Mouse (Mus musculus) adrenal gland, adult 2 months (tissue): ENCODE measurements at regions not wholly inside any gene's neighbourhood (a gene's known extent, or its start where the extent isn't known, plus 50 kb on each side); places are given as distances from the start of the nearest gene placed in this dataset.

ENCODE experiments used
- DNase-seq: peaks from one replicate; pipeline ENCODE4 v3.0.0; 2021

DNA sequence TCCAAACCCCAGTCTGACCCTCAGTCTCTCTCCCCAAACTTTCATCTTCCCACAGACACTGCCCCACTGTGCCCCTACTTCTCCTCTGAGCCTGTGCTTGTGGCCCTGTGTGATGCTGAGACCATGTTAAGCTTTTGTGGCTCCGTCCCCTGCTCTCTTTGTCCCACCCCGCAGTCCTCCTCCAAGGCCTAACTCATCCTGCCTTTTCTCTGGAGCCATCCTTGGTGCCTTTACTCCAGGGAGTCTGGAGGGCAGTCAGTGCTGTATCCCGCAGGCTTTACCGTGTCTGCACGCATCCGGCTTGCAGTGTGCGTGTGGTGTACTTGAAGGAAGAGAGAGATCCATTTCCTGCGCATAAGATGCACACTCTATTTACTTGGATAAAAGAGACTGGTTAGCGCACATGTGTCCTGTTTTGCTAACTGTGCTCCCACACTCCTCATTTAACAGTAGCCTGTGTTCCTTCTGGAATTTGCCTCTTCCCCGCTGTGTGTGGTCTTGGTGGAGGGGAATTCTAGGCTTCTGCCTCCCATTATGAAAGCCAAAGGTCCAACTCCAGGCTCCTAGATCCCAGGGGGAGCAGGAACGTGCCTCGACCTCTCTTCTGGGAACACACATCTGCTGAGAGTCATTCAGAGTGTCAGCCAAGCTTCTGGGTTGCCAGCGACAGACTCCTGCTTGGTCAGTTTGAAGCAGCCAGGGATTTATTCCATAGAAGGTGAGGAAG, 230.5 kb upstream of the Zmiz1 start:
- no peak for DNase-seq

DNA sequence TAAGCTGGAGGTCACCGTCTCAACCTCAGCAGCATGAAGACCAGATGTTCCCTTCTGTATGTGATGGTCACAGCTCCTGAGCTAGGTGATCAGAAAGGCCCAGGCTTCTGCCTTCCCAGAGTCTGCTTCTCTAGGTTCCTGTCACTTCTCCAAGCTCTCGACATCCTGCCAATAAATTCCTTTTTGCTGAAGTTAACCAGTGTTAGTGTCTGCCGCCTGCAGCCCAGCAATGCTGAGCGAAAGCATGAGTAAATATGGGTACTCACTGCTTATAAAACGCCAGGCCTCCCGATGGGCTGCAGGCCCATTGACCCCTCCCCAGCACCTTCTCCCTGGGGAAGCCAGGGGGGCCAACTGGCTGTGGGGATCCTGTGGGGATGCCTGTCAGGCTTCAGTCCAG, 229.4 kb upstream of the Zmiz1 start:
- no peak for DNase-seq

DNA sequence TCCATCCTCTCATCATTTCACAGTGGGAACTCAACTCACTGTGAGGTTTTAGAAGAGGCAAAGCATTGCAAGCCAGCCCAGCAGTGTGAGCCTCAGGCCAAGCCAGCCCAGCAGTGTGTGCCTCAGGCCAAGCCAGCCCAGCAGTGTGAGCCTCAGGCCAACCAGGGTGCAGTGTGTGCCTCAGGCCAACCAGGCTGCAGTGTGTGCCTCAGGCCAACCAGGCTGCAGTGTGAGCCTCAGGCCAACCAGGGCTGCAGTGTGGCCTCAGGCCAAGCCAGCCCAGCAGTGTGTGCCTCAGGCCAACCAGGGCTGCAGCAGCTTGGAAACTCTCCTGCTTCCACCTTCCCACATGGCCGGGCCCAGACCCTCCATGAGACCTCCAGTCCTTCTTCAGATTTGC, 227.1 kb upstream of the Zmiz1 start:
- no peak for DNase-seq

DNA sequence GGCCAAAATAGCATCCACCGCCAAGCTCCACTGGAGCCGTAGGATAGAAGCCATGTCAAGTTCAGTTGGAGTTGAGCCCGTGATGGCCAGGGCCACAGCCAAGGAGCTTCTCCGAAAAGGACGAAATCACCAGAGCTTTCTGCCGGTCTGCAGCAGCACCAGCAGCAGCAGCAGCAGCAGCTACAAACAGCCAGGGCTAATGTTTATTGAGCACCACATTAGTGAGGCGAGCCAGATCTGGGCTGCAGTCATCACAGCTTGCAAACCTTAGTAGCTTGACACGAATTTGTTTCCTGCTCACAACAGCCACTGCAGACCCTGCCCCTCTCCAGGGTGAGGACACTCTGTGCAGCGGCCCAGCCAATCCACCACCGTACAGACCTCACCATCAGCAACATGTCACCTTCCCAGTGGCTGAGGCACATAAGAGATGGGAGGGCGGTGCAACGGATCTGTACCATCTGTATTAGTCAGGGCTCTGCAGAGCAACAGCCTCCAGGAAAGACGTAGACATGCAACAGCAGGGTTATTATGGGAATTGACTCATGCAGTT, 222.5 kb upstream of the Zmiz1 start:
- DNase-seq = no peak

DNA sequence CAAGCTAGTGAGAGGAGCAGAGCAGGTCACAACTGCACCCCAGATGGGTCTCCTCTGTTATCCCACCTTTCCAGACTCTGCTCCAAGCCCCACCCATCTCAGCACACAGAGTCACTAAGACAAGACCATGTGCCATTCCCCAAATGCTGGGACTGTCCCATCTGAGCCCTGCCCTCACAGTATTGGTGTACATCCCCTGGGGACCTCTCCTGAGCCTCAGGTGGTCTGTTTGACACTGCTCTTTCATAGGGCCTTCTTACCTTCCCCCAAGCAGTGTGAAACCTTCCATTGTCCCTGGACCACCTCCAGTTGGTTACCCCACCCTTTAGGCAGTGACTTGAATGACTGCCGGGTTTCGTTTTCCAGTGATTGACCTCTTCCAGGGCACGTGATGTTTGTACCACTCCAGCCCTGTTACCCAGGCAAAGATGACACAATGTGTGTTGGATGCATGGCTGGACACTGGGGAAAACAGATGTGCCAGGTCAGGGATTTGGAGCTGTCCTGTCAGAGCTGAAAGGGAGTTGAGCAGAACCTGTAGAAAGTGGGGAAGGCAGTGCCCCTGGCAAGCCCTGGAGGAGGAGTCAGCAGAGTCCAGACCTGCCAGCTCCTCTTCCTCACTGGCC, 219.5 kb upstream of the Zmiz1 start:
- DNase-seq = no peak

DNA sequence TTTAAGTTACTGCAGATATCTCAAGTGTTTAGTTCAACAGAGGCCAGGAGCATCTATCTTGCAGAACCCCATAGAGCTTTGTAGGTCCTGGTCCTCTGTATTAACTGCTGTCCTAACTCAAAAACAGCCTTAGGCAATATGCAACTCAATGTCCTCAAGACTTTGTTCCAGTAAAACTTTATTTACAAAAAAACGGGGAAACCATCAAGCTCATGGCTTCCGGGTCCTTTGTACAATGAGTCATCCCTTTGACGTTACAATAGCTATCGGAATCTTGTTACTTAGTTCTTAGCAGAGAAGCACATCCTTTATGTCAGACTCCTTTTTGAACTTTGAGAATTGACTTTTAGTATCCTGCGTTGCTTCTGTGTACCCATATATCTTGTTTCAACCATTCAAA, 216.2 kb upstream of the Zmiz1 start:
- no peak for DNase-seq

DNA sequence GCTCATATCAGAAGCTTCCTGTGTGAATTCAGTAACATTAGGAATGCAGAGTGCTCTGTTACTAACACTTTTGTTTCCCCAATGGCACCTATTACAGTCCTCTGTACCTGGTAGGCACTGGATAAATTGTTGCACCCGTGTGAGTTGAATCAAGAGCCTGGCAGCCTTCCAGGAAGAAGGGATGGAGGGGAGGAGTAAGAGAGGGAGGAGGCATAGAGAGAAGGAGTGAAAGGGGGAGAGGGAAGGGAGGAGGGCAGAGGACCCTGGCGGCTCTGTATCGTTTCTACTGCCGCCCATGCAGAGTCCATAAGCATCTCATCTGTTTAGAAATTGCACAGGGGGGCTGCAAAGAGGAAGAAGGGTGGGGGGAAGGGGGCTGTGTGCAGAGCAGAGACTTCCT, 215.7 kb upstream of the Zmiz1 start:
- DNase-seq = no peak

DNA sequence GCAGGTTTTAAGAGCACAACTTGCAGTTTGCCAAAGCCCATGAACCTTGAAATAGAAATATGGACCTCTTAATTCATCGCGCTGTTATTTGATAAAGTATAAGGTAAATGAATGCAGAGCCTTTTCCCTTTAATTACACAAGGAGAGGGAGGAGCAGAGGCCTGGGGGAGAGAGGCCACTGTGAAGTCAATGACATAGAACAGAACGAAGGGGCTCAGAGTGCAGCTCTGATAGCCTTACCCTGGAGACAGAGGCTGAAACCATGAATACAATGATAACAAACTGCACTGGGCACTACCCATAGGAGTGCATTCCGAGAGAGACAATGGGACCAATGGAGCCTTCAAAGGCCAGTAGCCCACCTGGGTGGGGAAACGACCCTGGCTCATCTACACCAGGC, 215.3 kb upstream of the Zmiz1 start:
- no peak for DNase-seq

DNA sequence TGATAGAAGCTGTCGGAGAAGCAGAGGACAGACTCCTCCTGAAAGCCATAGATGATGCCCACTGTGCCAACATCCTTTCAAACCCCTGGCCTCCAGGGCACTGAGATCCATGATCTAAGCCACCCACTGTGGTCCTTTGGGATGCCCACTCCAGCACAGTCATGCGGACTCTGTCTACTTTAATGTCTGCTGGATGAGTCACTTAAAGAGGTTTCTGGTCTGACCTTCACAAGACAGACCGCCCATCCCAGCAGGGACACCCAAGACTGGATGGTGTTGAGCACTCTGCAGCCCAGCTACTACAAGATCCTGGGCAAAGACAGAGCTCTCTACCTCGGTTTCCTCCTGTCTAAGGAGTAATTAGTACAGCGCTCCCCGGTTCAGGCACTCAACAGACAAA, 214.1 kb upstream of the Zmiz1 start:
- peak; percentile 46 for DNase-seq

DNA sequence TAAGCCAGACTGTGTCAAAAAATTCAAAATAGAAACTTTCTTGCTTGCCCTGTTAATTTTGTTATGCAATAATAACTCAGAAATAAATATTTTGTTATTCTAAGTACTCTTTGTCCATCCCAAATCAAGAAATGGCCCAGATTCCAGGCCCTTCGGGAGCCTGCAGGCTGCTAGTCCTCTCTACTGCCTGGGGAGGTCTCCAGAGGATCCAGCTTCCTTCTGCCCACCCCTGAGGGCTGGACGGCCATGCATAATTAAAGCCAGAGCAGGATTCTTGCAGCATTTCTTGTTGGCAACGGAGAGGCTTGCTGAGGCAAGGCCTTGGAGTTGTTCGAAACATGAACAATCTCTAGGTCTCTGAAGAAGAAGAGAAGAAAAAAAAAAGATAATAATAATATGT, 213.3 kb upstream of the Zmiz1 start:
- DNase-seq = no peak

DNA sequence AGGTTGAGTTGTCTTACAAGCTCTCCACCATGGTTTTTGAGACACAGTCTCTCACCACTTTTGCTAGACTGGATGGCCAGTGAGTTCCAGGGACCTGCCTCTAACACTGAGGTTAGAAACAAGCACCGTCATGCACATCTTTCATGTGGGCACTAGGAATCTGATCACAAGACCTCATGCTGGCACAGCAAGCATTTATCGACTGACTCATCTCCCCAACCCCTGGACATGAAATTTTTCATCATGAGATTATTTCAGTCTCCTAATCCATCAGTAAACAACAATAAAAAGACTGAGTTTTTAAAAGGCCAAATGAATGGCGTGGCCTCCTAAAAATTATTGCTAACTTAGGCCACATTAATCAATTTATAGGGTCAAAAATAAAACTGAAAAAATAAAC, 210.0 kb upstream of the Zmiz1 start:
- peak; percentile 40 for DNase-seq

DNA sequence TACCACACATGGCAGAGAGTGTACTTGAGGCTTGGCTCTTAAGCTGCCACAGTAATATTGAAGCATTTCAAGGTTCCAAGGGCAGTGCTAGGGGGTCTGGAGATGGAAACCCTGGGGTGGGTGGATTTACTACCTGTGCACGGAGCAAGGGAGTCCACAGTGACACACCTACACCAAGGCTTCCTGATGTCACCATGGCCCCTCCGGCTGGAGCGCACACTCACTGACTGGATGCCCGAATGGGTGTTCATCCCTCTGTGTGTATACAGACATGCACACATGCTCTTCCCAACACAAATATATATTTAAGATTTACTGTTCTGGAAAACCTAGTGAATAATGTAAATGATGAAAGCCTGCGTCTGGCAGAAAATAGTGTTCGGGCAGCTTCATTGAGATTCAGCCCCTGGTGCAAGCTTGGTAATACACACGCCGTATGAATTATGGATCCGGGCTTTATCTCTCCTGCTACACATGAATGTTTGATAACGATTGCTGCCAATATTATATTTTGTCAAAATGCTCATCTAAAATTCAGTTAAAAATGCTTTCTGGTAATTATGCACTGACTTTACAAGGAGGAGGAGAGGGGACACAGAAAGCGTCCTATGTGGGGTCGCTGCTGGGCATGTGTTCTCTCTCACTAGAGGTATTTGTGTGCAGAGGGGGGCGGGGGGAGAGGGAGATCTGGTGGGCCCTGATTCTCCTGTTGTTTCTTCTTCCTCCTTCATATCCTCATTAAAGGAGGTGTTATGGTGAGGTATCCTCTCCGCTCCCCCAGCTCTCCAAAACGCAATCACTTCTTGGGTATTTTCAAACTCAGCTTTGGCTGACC, 205.8 kb upstream of the Zmiz1 start:
- DNase-seq = no peak

DNA sequence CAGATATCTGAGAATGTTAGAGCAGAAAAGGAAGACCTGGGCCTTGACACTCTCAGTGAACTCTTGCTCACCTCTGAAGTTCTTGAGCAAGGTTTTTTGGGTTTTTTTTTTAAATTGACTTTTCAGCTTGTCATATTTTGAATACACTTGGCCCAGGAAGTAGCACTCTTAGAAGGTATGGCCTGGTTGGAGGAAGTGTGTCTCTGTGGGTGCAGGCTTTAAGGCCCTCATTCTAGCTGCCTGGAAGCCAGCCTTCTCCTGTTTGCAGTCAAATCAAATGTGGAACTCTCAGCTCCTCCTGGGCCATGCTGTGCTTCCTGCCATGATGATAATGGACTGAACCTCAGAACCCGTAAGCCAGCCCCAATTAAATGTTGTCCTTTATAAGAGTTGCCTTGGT, 195.9 kb upstream of the Zmiz1 start:
- DNase-seq = no peak

DNA sequence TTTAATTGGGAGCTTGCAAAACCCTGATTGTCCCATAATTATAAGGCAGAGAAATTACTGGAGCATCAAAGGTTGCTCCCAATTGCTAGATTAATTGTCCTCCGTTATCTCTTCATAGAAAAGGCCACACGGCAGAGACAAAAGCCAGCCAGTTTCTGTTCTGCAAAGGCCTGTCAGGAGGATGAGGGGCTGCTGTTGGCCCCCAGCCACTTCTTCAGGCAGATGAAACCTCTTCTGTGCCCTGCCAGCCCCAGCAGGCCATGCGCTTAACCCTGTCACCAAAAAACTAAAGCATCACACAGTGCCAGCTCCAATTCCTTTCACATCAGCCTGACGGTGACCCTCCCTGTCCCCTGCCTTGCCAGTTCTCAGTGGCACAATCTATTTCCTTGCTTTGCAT, 192.1 kb upstream of the Zmiz1 start:
- DNase-seq = no peak

DNA sequence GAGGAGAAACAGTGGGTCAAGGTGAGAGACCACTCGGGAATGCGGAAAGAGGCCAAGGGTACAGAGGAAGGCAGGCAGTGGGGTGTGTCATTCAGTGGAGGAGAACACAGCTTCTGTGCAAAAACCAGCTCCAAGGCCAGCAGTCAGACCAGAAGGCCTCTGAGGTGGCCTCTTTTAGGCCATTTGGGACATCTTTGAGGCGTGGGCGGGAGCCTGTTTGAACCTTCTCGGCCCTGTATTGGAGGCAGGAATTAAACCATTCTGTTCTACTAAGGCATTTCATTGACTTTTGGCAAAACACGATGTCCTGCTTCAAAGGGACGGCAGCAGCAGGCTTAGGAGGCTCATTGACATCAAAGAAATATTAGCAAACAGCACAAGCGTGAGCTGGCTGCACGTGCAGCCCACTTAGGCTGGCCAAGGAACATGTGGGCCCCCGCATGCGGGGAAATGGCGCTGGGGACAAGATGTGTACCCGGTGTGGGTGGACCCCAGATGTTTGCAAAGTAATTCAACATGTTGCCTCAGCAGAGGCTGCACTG, 190.8 kb upstream of the Zmiz1 start:
- DNase-seq = peak; percentile 69

DNA sequence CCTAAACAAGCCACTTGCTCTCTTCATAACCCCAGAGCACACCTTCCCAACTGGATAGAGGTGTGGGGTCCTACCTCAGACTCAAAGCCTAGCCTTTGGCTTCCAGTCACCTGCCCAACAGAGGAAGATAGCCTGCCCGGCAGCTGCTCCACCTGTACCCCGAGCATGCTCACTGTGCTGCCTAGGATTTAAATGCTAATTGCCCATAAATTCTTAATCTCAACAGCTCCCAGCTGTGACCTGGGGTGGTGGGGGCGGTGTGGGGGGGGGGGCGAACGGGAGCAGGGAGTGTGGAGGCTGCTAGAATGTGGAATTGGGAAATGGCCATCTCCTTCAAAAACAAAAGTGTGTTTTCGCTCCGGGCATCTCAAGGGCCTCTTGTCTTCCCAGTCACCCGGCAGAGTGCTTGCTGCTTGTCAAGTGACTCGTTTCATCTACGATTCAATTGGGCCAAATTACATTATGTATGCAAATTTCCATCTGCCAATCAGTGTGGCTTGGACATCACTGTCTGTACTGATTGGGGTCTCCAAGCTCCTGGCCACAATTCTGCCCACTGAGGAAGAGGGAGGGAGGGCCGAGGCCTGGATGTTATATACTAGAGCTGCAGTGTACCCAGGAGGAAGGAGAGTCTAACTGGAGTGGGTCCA, 188.6 kb upstream of the Zmiz1 start:
- DNase-seq = no peak

DNA sequence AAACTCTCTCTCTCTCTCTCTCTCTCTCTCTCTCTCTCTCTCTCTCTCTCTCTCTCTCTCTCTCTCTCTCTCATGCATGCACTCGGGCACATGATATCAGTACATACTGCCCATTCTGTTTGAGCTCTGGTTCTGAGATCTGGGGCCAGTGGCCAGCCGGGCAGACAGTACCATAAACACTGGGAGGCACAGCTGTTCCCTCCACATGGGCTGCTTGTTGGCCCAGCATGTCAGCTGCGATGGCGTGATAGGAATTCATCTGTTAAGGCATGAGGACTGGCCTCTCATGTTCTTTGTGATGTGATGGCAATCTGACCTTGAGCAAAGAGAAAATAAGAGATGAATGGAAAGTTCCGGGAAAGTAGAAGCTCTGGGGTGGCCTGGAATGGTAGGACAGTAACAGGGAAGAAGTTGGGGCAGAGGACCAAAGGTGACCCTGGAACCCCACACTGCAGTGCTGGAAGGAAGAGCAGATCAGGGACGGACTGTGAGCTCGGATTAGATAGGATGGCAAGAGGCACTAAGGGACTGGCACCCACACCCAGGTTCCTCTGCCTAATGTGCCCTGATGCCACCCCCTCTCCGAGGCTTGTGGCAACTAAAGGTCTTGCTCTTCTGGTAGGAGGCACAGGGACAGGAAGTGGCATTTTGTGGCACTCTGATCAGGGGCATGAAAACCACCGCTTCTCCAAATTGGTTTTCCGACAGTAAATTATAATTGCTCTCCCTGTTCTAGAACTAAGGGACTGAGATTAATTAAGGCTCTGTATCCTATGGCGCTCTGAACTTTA, 186.4 kb upstream of the Zmiz1 start:
- DNase-seq = no peak

DNA sequence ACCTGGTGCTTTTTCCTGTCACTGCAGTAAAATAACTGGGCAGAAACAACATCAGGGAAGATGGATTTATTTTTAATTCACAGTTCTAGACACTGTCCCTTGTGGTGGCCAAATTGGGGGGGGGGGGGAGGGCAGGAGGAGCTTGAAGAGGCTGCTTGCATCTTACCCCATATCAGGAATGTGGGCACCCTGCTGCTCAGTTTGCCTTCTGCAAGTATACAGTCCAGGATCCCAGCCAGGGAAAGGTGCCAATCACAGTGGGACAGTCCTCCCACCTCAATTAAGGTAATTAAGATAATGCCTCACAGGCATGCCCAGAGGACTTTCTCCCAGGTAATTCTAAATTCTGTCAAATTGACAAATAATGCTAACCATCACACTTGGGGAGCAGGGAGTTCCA, 179.2 kb upstream of the Zmiz1 start:
- no peak for DNase-seq

DNA sequence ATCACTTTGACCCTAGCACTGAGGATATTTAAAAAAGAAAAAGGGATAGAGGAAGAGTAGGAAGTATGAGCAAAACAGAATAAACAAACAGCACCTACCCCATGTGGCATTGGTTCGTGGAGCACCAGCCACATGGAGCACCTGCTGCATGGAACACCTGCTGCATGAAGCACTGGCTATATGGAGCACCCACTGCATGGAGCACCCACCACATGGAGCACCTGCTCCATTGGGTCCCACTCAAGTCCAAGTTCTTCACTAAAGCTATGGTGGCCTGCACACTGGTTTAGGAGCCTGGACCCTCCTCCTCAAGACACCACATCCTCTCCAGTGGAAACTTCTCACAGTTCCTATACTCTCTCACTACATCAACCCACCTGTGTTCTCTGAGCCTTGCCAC, 166.4 kb upstream of the Zmiz1 start:
- no peak for DNase-seq

DNA sequence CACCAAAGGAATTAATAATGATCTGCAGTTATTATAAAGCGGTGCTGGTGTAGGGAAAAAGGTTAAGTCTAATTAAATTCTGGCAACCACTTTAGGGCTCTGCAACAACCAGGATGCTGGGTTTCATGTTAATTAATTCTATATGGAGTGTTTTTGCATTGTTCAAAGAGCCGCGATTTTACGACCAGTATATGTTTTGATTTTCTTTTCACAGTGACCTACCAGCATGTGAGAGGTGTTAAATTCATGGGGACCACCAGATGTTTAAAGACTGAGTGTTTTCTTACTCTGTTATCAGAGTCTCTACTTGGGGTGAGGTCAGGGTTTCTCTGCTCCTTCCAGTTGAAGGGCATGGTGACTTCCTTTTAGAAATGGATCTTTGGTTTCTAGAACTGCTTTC, 164.8 kb upstream of the Zmiz1 start:
- DNase-seq = no peak

DNA sequence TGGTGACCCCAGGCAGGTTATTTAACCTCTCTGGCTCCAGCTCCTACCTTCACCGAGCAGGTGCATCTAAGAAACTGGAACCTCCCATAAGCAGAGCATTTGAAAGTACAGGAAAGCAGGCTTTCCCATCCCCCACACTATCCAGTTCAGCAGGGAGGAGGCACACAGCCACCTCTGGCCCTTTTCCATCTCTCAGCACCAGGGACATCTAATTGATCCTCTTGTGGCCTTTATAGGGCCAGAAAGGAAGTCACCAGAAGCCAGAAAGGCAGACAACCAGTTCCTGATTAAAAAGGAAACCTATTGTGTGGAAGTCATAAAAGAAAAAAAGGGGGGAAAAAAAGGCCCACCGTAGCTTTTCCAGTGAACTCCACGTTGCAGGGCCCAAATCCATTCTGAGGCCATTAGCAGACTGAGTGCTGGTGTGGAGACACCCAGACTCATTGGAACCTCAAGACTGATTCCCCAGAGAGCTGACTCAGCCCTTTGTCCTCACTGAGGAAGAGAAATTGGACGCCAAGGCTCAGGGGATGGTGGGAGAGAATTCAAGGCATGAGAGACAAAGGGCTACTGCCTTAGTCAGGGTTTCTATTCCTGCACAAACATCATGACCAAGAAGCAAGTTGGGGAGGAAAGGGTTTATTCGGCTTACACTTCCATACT, 163.2 kb upstream of the Zmiz1 start:
- DNase-seq = peak; percentile 25
